Mouse (Mus musculus) gastrocnemius, adult 18-20 months (tissue): Measurements from ENCODE around the gene Tex38. TPM values are rescaled to one million over a fixed set of nuclear protein-coding genes. Genes with fewer than 3 reads are reported as not detected.
A peak's percentile ranks its signal among the peaks of the same experiment; 100 is the strongest.

ENCODE experiments used
- DNase-seq: peaks from one replicate; pipeline ENCODE4 v3.0.0; 2021; ENCODE audit warnings: low spot score
- total RNA-seq, 2 experiments: library from RNA; stranded (reverse); gene quantifications; 2 replicates each; pipeline ENCODE4 v1.2.3; 2021

Gene Tex38
- total RNA-seq, 2 experiments from 2014 or later = 2.8 to 4.0 TPM

DNA sequence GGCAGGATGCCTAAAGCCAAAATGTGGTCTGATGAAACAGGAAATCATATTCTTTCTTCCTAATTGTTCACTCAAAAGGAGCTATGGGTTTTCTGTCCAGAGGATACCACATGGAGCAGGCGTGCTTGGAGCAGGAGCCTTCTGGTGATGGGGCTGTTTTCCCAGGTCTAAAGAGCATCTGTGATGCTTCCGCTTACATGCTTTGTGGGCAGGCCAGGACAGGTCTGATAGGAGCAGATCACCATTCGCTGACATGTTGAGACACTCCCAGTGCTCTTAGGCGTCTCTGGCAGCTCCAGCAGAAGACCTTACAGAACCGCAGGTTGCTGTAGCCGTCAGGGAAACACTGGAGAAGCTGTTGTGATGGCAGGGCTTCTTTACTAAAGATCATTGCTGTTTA, 5.8 kb downstream of the Tex38 start:
- no peak for DNase-seq

GRCm38 (mm10) chr4:115767647-115768467, 13.0 kb downstream of the Tex38 start:
- DNase-seq = no peak

- DNase-seq = no peak
These were observed 16.2 kb downstream of the Tex38 start for GRCm38 (mm10) chr4:115764581-115764980.

DNA sequence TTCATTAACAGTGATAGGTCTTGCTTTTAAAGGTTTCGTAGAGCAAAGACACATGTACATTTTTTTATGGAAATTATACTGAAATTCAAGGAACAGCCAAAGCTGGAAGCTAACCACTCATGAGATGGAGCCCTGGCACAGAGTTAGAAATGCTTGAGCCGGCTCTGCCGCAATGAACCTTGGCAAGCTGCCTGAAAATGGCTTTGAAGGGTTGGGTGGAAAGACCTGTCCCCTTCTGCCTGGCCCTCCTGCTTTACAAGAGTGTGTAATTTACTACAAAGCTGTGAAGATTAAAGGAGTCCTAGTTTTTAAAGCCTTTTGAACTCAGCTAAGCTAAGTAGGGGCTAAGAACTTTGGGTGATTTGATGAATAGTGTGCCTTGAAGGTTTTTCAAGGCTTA, 19.6 kb downstream of the Tex38 start:
- peak; percentile 24 for DNase-seq

DNA sequence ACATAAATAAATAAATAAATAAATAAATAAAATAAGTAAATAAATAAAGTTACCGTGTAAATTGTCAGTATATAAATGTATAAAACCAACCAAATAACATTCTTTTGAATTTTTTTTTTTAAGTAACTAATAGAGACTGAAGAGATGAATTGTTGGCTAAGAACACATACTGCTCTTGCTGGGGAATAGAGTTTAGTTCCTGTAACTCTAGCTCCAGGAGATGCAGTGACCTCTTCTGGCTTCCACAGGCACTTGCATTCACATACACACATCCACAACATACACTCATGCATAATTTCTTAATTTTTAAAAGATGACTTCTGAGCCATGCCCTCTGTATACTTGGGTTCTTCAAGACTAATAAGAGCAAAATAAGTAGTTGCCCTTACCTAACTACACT, 26.0 kb downstream of the Tex38 start:
- no peak for DNase-seq

GRCm38 (mm10) chr4:115754101-115754500, 26.7 kb downstream of the Tex38 start:
- no peak for DNase-seq

DNA sequence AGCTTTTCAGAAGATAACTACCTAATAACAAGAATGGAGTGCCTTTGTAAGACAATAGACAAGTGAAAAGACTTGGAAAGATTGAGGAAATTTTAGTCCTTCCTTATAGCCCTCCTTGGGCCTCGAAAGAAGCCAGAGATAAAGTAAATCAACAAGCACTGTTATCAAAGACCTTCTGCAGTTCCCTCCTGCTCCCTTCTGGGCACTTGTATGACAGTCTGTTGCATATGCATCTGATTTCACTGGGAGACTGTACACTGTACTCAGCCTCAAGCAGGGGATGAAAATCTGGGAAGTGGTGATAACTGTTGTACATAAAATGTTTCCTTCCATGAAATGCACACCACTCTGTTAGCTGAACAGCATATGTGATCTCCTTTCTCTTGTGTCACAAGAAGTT, 31.5 kb downstream of the Tex38 start:
- DNase-seq = no peak

DNA sequence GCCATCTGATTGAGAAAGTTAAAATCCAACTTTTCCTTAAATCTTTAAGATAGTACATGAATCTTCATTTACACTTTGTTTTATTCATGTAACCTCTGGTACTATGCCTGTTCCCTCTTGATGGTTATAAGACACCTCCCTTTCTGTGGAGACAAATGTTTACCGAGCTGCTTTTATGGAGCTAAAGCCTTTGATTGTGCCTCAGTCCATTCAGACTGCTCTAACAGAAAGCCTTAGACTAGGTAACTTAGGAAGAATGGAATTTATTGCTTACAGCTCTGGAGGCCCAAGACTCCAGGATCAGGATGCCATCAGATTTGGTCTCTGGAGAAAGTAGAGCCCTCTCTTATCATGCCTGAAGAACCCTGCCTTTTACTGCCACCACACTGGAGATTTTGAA, 32.6 kb downstream of the Tex38 start:
- no peak for DNase-seq

GRCm38 (mm10) chr4:115743096-115743495, 37.7 kb downstream of the Tex38 start:
- no peak for DNase-seq

GRCm38 (mm10) chr4:115742658-115743057, 38.2 kb downstream of the Tex38 start:
- DNase-seq = no peak

DNA sequence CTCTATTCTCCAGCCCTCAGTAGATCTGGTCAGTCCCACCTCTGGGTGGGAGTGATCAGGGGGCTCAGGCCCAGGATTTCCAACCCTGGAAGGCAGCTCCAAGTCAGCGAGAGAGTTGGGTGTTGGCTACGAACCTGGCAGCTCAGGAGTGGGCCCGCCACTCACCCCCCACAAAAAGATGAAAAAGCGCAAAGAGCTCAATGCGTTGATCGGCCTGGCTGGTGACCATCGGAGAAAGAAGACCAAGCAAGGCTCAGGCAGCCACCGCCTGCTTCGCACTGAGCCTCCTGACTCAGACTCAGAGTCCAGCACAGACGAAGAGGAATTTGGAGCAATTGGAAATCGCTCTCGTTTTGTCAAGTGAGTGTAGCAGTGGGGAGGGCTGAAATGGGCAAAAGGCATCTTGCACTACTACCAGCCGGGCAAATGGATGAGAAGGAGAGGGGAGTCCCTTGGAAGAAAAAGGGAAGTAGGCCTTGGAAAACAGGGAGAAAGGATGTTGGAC, 42.3 kb downstream of the Tex38 start:
- DNase-seq = no peak

DNA sequence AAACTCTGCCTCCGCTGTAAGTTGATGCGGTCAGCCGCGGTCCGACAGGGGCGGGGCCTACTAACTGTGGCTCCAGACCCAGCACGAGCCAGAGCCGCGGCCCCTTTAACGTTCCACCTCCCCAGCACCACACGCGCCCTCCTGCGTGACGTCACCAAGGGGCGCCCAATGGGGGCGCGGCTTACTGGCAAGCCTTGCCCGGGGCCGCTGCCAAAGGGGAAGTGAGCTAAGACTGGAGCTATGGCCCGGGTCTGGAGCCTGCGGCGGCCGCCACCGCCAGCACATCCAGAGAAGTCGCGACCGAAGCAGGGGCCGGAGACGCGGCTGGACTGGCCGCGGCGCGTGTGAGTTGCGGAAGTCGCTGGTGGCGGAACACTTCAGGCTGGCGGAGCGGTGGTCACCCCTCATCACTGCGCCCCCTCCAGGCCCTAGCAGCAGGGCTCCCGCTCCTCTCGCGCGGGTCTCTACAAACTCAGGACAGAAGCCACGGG, 43.2 kb downstream of the Tex38 start, which contains the start of gene Efcab14:
Gene Efcab14, plus strand, starts transcription at position 194 of the 491 bp plus-strand sequence.
- peak; percentile 99 for DNase-seq

DNA sequence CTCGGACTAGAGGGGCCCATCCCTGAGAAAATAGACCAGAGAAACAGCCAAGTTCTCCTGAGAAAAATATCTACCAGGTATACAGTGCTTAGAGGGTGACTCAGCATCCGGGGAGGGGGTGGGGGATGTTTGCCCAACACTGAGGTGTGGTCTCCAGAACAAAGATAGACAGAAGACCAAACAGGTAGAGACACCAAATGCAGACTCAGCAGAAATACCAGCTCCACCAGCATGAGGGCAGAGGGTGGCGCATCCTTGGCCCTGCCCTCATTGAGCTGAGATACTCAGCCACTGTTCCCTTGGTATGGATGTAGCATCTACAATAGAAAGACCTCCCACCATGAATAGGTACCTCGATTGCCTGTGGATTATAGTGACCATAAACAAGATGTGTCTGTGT, 46.0 kb downstream of the Tex38 start:
- DNase-seq = no peak

GRCm38 (mm10) chr4:115733746-115734145, 47.1 kb downstream of the Tex38 start:
- DNase-seq = no peak

GRCm38 (mm10) chr4:115732223-115732818, 48.5 kb downstream of the Tex38 start:
- DNase-seq = no peak

- DNase-seq = peak; percentile 67
These were observed 49.1 kb downstream of the Tex38 start for GRCm38 (mm10) chr4:115731588-115732222.

Other genes with a start within 250 kb of the Tex38 start
- gene Cyp4a31, start 217.4 kb downstream of the Tex38 start, total RNA-seq = under 1 TPM in 1 of 2 experiments, not detected in 1; 0.09 TPM
- not detected for gene Cyp4a32, start 180.0 kb downstream of the Tex38 start, total RNA-seq
- 1 to 10 TPM; 4.1 to 4.9 TPM for gene Cyp4b1, start 133.3 kb downstream of the Tex38 start, total RNA-seq
- gene Efcab14, start 43.3 kb downstream of the Tex38 start, total RNA-seq = 10 to 100 TPM; 46.2 to 49.5 TPM
- 10 to 100 TPM; 56.9 to 58.7 TPM for gene Atpaf1, start 3.8 kb upstream of the Tex38 start, total RNA-seq
- 1 to 10 TPM; 2.1 to 2.2 TPM for gene Mob3c, start 47.1 kb upstream of the Tex38 start, total RNA-seq
- gene Mknk1, start 58.2 kb upstream of the Tex38 start, total RNA-seq = 10 to 100 TPM; 21.8 to 26.1 TPM
- gene Kncn, start 103.4 kb upstream of the Tex38 start, total RNA-seq = not detected
- not detected for gene 6430628N08Rik, start 109.6 kb upstream of the Tex38 start, total RNA-seq
- gene Dmbx1, start 158.9 kb upstream of the Tex38 start, total RNA-seq = not detected
- gene Faah, start 236.9 kb upstream of the Tex38 start, total RNA-seq = under 1 TPM; 0.09 to 0.19 TPM